Mouse (Mus musculus) layer of hippocampus, adult 2 months (tissue): ENCODE measurements at regions not wholly inside any gene's neighbourhood (a gene's known extent, or its start where the extent isn't known, plus 50 kb on each side); places are given as distances from the start of the nearest gene placed in this dataset.

Experiments used
- DNase-seq, 2 experiments: peaks; one replicate each; pipeline ENCODE4 v3.0.0; 2022; ENCODE audit warnings: low spot score in 2 of 2
- H3K27ac ChIP-seq: fragments of 200-600 bp; 2 replicates; pipeline ENCODE4 v1.8.1; 2022
- H3K4me3 ChIP-seq: fragments of 200-600 bp; 2 replicates; pipeline ENCODE4 v1.8.1; 2022; ENCODE audit warnings: mild to moderate bottlenecking
- CTCF ChIP-seq: fragments of 200-600 bp; conservative IDR thresholded peaks from 2 replicates; pipeline ENCODE4 v1.8.1; 2022; ENCODE audit warnings: antibody characterized with exemption, mild to moderate bottlenecking, moderate library complexity

DNA sequence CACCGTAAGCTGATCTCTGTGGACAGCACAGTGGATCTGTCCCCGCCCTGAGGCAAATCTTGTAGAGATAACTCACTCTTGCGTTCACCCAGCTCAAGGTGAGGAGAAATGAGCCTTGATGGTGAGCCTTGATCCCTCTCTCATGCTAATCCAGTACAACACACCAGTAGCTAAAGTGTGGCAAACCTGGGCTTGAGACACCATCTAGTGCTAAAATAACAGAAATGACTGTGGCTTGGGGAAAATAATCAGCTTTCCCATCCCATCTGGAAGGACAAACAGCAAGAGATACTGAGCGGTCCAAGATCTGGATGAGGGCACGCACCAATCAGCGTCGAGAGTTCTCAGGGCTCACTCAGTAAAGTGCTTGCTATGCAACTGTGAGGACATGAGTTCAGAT, 50.9 kb upstream of the Cbln4 start:
- no peak for DNase-seq
- Histone ChIP-seq H3K4me3 (no peak overlapping the region), H3K27ac (no peak overlapping the region)
- peak; percentile 50 for TF ChIP-seq CTCF

DNA sequence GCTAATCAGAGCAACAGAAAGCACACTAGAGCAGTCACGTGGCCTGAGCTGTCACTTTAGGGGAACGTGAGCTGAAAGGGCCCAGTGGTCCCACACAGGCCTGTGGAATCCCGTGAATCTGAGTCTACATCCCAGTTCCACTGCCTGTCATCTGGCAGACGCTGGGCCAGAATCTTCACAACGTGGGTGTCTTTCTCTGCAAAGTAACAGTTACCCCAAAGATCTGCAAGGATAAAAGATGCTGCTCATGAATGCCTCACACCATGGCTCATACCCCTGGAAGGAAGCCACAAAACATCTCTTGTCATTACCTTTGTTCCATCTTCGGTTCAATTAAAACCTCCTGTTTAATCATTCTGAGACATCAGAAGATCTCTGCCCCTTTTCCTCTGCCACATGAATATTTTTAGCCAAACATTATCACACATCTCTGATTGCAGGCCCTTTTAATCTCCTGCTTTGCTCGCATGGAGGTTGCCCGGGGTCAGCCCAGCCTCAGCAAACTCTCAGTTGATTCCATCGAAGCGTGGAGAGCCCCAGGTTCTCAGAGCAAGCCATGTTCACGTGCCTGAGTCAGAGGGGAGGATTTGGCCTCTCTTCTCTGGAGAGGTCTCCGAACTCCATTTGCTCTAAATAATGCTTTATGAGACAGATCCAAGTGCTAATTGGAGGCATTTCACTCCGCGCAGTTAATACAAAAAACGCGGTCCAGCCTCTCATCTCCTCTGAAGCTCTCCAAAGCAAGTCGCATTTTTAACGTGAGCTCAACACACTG, 60.8 kb upstream of the Cbln4 start:
- DNase-seq, result no peak
- no peak overlapping the region for H3K4me3 ChIP-seq
- TF ChIP-seq CTCF, result no peak
- no peak overlapping the region for H3K27ac ChIP-seq

GRCm38 (mm10) chr2:172105241-172105640, 62.0 kb upstream of the Cbln4 start:
- Histone ChIP-seq H3K4me3 (no peak overlapping the region), H3K27ac (no peak overlapping the region)

DNA sequence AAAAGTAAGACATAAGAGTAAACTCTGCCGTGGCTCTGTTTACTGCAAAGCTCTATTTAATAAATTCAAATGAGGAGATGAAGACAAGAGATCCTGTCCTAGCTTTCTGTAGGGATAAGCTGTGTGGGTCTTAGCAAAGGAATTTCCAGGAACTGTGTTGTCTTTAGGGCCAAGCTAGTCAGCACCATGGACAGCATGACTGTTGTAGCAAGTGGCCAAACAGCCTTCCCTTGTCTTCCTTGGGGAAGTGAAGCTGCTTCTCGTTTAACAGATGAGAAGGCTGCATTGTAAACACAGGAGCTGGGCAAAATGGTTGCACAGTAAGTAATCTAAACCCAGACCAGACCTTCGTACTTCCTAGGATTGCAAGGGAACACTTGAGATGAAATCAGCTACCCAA, 67.4 kb upstream of the Cbln4 start:
- TF ChIP-seq CTCF, result no peak
- DNase-seq, result no peak
- no peak overlapping the region for H3K4me3 ChIP-seq

More at GRCm38 (mm10) chr2:172105241-172105640, 62.0 kb upstream of the Cbln4 start:
- no peak for DNase-seq
- TF ChIP-seq CTCF, result no peak

GRCm38 (mm10) chr2:172113639-172114038, 70.4 kb upstream of the Cbln4 start:
- DNase-seq, result no peak

More for the DNA sequence above, 67.4 kb upstream of the Cbln4 start:
- no peak overlapping the region for H3K27ac ChIP-seq

DNA sequence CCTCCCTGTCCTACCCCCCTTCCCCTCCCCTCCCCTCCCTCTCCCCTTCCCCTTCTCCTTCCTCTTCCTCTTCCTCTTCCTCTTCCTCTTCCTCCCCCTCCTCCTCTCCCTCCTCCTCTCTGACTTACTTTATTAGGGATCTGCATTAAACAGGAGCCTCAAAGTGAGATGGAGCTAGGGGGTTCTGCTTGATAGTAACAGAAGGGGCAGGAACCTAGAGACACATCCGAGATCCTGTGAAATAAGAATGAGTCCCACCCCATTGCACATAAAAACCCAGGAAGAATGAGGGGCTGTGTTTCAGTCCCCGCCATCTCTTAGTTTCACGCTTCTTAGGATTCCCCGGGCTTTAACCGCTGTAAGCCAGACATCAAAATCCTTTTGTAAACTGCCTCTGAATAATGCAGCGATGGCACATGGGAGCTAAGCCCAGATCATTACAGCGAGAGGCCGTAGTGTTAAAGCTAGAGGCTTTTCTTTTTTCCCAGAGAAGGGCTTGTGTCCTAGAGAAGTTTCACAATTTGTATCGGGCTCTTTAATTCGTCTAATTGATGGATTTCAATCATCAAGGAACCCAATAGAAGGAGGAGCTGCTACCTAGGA, 72.4 kb upstream of the Cbln4 start:
- DNase-seq, result no peak
- Histone ChIP-seq H3K4me3 (no peak overlapping the region; the same call in 1 of the 2 replicates), H3K27ac (no peak overlapping the region)
- no peak for TF ChIP-seq CTCF

More at GRCm38 (mm10) chr2:172113639-172114038, 70.4 kb upstream of the Cbln4 start:
- no peak for TF ChIP-seq CTCF
- no peak overlapping the region for H3K4me3 ChIP-seq
- no peak overlapping the region for H3K27ac ChIP-seq

DNA sequence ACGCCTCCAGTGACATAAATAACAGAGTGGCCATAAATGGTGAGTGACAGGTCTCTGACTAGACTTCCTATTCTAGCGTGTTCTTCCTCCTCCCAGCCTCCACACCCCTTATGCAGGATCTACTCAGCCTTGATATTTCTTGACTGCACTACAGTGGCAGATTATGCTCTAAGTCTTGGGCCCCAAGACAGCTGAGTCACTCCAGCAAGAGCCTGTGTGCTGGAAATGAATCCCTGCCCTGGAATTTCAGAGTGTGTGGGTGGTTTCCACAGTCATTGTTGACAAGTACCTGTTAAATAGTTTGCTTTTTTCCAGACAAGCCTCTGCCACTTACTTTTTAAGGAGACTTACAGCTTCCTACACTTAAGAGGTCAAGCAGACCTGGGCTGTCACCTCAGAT, 84.3 kb upstream of the Cbln4 start:
- DNase-seq, result no peak
- no peak overlapping the region for H3K27ac ChIP-seq
- H3K4me3 ChIP-seq, result no peak overlapping the region
- TF ChIP-seq CTCF, result no peak

GRCm38 (mm10) chr2:172131232-172131631, 88.0 kb upstream of the Cbln4 start:
- DNase-seq, result peak in 1 of 2 experiments; percentile 41

DNA sequence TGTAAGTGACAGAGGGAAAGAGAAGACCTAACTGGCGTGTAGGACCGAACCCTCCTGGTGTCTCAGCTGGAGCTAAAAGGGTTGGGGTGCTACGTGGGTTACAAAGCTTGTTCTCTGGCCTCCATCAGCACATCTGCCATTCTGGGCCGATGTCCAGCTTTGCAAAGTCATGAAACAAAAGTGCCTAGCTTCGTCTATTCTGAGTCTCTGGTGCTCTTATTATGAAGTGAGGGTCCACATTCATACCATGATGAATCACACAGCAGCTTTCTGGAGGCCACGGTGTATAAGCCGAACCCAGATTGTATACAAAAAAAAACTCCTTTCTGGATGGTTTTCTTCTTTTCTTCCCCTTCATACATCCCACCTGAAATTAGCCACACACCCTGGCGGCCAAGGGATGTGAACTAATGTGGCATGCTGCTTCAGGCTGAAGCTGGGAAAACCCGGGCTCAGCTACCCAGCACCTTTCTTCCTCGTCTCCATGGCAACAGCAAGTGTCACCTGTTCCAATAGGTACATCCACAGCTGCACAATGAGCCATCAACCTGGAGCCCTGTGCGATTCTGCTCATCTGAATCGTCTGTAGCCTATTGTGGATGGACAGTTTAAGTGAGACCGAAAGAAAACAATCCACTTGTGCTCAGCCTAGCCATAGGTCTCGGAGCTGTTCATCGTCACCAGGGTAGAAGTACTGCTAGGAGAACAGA, 89.5 kb upstream of the Cbln4 start:
- DNase-seq, result peak in 1 of 2 experiments; percentile 20
- H3K4me3 ChIP-seq, result no peak overlapping the region
- TF ChIP-seq CTCF, result no peak
- H3K27ac ChIP-seq, result no peak overlapping the region

More at GRCm38 (mm10) chr2:172131232-172131631, 88.0 kb upstream of the Cbln4 start:
- no peak overlapping the region for H3K4me3 ChIP-seq
- TF ChIP-seq CTCF, result no peak
- no peak overlapping the region for H3K27ac ChIP-seq

DNA sequence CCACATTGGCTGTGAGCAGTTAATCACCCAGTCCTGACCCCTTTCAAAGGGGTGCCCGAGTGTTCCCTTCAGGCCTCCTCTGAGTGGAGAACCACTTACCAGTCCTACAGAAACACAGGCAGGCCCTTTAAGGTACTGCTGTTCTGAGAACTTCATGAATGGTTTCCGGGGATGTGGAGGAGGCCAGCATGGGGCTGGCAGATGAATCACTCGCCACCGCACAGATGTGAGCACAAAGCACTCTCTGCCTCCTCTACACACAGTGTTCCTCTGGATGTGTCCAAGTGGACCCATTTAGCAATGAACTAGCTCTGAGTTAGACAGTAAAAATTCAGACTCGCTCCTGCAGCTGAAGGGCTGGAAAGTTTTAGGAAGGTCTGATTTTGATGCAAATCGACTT, 96.8 kb upstream of the Cbln4 start:
- TF ChIP-seq CTCF, result no peak
- DNase-seq, result peak in 1 of 2 experiments; percentile 14
- Histone ChIP-seq H3K4me3 (no peak overlapping the region), H3K27ac (no peak overlapping the region)

GRCm38 (mm10) chr2:172143269-172143668, 100.0 kb upstream of the Cbln4 start:
- no peak for TF ChIP-seq CTCF
- no peak overlapping the region for H3K4me3 ChIP-seq
- no peak overlapping the region for H3K27ac ChIP-seq
- DNase-seq, result no peak

DNA sequence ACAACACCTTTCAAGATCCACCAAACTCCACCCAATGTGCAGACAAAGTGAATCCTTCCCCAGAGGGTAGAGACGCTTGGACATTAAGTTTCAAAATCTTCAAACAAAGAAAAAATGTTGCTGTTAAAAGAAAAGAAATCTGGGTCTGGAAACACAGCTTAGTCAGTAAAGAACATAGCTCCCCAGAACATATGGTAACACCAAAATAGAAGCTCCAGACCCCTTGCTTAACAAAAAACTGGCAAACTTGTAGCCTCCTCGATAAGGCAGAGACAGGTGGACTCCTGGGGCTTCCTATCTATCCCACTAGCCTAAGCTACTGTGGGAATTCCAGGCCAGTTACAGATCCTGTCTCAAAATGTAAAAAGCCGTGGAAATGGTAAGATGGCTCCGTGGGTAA, 99.6 kb upstream of the Mc3r start:
- Histone ChIP-seq H3K4me3 (no peak overlapping the region), H3K27ac (no peak overlapping the region)
- DNase-seq, result peak in 1 of 2 experiments; percentile 13
- no peak for TF ChIP-seq CTCF

DNA sequence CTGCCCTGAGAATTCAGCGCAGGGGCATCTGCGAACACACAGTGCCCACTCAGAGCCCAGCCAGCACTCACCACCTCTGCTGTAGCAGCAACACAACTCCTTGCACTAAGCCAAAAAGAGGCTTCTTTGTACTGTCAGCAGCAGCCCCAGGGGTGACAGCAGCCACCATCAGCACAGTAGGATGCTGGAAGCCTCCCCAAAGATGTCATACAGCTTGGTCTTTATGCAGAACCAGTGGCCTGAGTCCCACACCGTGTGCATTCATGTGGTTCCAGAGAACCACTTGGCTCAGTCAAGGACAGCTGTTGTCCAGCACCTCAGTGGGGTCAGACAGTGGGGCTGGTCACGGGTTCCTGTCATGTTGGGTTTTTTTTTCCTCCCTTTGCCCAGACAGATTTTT, 98.6 kb upstream of the Mc3r start:
- no peak for DNase-seq
- Histone ChIP-seq H3K27ac (no peak overlapping the region), H3K4me3 (no peak overlapping the region)
- no peak for TF ChIP-seq CTCF

GRCm38 (mm10) chr2:172150898-172151297, 97.4 kb upstream of the Mc3r start:
- H3K4me3 ChIP-seq, result no peak overlapping the region
- no peak overlapping the region for H3K27ac ChIP-seq
- TF ChIP-seq CTCF, result peak; percentile 59
- no peak for DNase-seq
